Mouse (Mus musculus) neutrophil, adult 59 days (primary cell): ENCODE data around the gene Map1a. TPM values are rescaled to one million over a fixed set of nuclear protein-coding genes. Genes with fewer than 3 reads are reported as not detected.

Experiments used
- total RNA-seq, 2 experiments: library from RNA; stranded (reverse); gene quantifications; 1 replicate in 1 of 2; 2 replicates in 1 of 2; pipeline ENCODE4 v1.2.4; 2023

Gene Map1a
- total RNA-seq, result under 1 TPM; 0.11 TPM

DNA sequence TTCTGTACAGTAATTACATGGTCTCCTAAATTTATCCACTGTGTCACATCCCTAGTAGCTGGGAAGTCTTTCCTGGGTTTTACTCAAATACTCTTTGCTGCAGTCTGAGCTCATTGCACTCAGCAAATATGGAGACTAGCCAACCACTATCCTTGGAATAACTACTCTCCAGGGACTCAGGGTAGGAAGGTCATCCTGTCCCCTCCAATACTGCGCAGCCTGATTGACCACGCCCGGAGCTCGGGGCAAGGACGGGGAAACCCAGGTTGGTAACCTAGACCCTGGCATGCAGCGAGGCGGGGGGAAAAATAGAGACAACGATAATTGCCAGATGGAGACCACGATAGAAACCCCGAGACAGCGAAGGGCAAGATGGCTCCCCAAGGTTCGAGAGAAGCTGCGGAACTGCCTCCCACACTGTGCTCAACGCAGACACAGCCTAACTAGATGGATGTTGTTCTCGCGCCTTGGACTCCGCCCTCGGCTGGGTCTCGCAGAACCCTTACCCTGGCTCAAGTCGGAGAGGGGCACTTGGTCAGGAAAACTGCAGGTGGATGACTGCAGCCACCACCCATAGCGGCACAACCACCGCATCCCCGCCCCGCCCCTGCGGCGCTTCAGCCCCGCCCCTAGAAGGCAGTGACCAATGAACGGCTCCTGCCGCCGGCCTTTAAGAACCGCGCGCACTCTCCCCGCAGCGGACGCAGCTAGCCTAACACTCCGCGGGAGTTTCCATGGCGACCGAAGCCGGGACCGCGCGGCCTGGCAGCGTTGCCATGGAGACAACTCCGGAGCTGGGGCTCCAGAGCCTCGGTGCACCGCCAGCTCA, at the start of gene Map1a:
Gene Map1a (plus strand): TSS at position 700 of the 829 bp plus-strand sequence.

DNA sequence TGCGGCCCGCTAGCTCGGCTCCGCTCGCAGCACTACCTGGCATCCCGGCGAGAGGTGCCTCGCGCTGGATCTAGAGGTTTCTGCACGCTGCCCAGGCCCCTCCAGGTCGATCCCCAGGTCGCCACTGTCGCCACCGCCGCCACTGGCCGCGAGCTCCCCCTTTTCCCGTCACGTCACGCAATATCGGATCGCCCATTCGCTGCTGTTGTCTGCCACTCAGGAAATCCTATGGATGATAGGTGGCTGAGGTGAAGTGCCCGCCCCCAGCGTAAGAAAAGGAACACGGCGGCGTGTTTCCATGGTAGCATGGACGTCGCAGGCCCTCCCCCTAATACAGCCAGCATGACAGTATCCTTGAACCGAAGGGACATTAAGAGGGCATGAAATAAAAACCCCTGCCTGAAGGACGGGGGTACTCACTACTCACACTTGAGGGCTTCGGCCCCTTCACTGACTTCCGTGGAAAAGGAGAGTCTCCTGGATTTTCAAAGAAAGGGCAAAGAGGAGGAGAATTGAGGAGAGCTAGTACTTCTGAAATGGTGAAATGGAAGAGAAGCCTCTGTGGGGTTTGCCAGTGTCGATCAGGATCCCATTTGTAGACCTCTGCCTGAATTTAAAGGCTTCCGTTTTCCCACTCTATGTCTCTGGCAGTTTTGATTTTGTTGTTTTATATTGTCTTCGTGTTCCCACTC, 18.0 kb upstream of the Map1a start, which contains the start of gene Trp53bp1:
Gene Trp53bp1 (minus strand): TSS at position 172 of the 692 bp plus-strand sequence.

DNA sequence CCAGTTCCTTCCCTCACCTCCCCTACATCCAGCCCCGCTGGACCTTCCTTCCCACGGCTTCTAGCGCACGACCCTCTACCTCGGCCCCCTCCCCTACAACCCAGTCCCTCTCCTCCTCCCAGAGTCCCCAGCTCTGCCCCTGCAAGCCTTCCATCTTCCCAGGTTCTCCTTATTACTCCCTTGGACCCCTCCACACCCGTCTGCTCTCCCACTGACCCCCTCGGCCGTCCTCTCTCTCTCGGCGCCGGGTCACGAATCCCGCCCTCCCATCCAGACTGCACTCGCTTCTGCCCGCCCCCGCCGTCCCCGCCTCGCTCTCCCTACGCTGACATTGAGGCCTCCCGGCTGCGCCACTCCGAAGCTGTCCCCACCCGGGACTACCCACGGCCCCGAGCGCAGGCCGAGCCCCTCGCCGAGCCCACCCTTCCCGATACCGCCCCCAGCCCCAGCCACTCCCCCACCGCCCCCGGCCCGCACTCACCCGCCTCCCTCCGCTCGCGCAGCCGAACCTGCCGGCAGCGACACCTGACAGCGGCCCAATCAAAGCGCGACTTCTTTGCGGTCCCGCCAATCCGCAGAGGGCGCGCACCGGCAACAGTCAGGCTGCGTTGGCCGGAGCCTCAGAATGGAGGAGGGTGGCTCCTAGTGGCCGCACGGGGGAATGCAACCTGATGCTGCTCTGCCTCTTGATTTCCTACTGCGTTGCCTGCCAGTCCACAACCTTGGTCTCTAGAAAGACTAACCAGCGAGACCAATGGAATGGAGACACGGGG, 65.6 kb downstream of the Map1a start, which contains the start of gene Ppip5k1:
Gene Ppip5k1 (minus strand): TSS at position 577 of the 773 bp plus-strand sequence.

DNA sequence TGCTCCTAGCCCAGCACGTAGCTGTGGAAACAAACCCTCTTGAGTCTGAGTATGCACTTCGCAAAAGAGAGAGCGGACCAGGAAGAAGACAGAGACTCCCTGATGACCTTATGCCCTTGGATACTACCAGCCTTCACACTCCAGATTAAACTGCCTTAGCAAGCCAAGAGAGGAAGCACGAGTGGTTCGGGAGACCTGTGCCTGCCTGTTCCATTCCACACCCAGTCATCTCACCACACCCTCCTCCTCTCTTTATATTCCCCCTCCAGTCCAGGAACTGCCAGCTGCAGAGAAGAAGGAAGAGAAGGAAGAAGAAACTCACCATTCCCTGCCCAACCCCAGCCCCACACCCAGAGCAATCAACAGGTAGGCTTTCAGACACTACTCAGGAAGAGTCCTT, 68.1 kb downstream of the Map1a start, which contains the start of gene Ckmt1:
Gene Ckmt1 (plus strand): TSS at position 221 of the 400 bp plus-strand sequence.

Other genes starting within 250 kb of the Map1a start
- gene Tgm5, start 203.8 kb upstream of the Map1a start, total RNA-seq, result not detected
- not detected for gene Tgm7, start 179.8 kb upstream of the Map1a start, total RNA-seq
- gene Adal, start 149.2 kb upstream of the Map1a start, total RNA-seq, result 1 to 10 TPM; 4.6 to 6.6 TPM
- 1 to 10 TPM; 4.5 to 5.2 TPM for gene Lcmt2, start 148.9 kb upstream of the Map1a start, total RNA-seq
- 10 to 100 TPM; 37.3 to 43.5 TPM for gene Tubgcp4, start 118.9 kb upstream of the Map1a start, total RNA-seq
- gene Zscan29, start 118.5 kb upstream of the Map1a start, total RNA-seq, result 10 to 100 TPM; 42.6 to 48.4 TPM
- 10 to 100 TPM; 20.1 to 27.0 TPM for gene Trp53bp1, start 18.2 kb upstream of the Map1a start, total RNA-seq
- 10 to 100 TPM; 10.7 to 14.3 TPM for gene Ppip5k1, start 65.8 kb downstream of the Map1a start, total RNA-seq
- not detected for gene Ckmt1, start 68.1 kb downstream of the Map1a start, total RNA-seq
- gene Strc, start 97.6 kb downstream of the Map1a start, total RNA-seq, result under 1 TPM; 0.11 to 0.42 TPM
- 100 to 1,000 TPM; 134 to 166 TPM for gene Pdia3, start 124.2 kb downstream of the Map1a start, total RNA-seq
- gene Catsper2, start 124.2 kb downstream of the Map1a start, total RNA-seq, result under 1 TPM; 0.64 TPM
- gene Ell3, start 154.7 kb downstream of the Map1a start, total RNA-seq, result under 1 TPM in 1 of 2 experiments, not detected in 1; 0.42 TPM
- 100 to 1,000 TPM; 376 to 437 TPM for gene Serf2, start 159.6 kb downstream of the Map1a start, total RNA-seq
- 10 to 100 TPM; 28.7 to 28.9 TPM for gene Hypk, start 163.7 kb downstream of the Map1a start, total RNA-seq
- gene Serinc4, start 167.2 kb downstream of the Map1a start, total RNA-seq, result under 1 TPM; 0.36 to 0.77 TPM
- gene Mfap1b, start 184.5 kb downstream of the Map1a start, total RNA-seq, result 10 to 100 TPM; 32.7 to 35.2 TPM
- 10 to 100 TPM; 34.1 to 35.0 TPM for gene Mfap1a, start 217.1 kb downstream of the Map1a start, total RNA-seq
- 10 to 100 TPM; 16.8 to 18.5 TPM for gene Wdr76, start 217.1 kb downstream of the Map1a start, total RNA-seq